ENCODE assay signal across 24 mouse cellular contexts in genomic region chr4:155354546-155354945, GRCm38 (mm10). TPM values are rescaled to one million over a fixed set of nuclear protein-coding genes. Genes with fewer than 3 reads are reported as not detected.
"Had no signal": no experiment of that assay in that cellular context is flagged by ENCODE, and none has a peak within 500 bp of the region (broad histone marks: within the 10 kb centered on the region; RNA-seq: fewer than 3 reads in every experiment).

No protein-coding gene starts in this region.

- H3K27ac ChIP-seq: heart, adult 2 months; heart, embryonic 13.5 days; heart, embryonic 15.5 days; hindbrain, embryonic 13.5 days; hindbrain, embryonic 15.5 days; hindbrain, postnatal 0 days; kidney, postnatal 0 days; layer of hippocampus, adult 2 months; limb, embryonic 13.5 days; limb, embryonic 15.5 days; liver, embryonic 12.5 days; liver, embryonic 14.5 days had no signal

- H3K36me3 ChIP-seq: heart, embryonic 13.5 days; heart, embryonic 15.5 days; hindbrain, embryonic 13.5 days; hindbrain, embryonic 15.5 days; limb, embryonic 13.5 days; limb, embryonic 15.5 days; liver, embryonic 12.5 days had no signal

- H3K4me3 ChIP-seq: heart, adult 2 months; heart, embryonic 13.5 days; heart, embryonic 15.5 days; hindbrain, embryonic 13.5 days; hindbrain, embryonic 15.5 days; layer of hippocampus, adult 2 months; limb, embryonic 13.5 days; limb, embryonic 15.5 days; liver, embryonic 12.5 days had no signal

- DNase-seq: forebrain, postnatal 0 days; gastrocnemius, postnatal 14 days; gastrocnemius, postnatal 36 days; heart, adult 11 months; heart, adult 2 months; heart, postnatal 14 days; heart, postnatal 36 days; layer of hippocampus, postnatal 36 days; left cerebral cortex, postnatal 4 days; lung, adult 18-20 months had no signal

- H3K4me1 ChIP-seq: heart, embryonic 13.5 days; heart, embryonic 15.5 days; hindbrain, embryonic 13.5 days; hindbrain, embryonic 15.5 days; limb, embryonic 15.5 days; liver, embryonic 12.5 days had no signal

RNA-seq across cellular contexts. Expression of gene Gabrd, which starts 43.4 kb away (rescaled TPM):
- polyA plus RNA-seq: heart, embryonic 13.5 days; heart, embryonic 15.5 days; heart, postnatal 0 days; hindbrain, embryonic 11.5 days; liver, embryonic 12.5 days; liver, embryonic 14.5 days; liver, embryonic 16.5 days had no signal
